Mouse (Mus musculus) CD4-positive helper T cell, adult 2 months (primary cell): Measurements from ENCODE around the gene Exosc1.

Experiments used
- DNase-seq: peaks from one replicate; pipeline ENCODE4 v3.0.0-alpha.2; 2012; ENCODE audit warnings: low read depth, missing footprints, low spot score

Gene Exosc1

GRCm38 (mm10) chr19:41913774-41914591 lies 19.2 kb downstream of the Exosc1 start:
- no peak for DNase-seq

- DNase-seq = peak; percentile 55
Measured at GRCm38 (mm10) chr19:41912121-41913080, 20.8 kb downstream of the Exosc1 start.

- DNase-seq = peak; percentile 99
Measured at GRCm38 (mm10) chr19:41911178-41912073, 21.8 kb downstream of the Exosc1 start, which contains the start of gene Pgam1. TSS of gene Pgam1 (plus strand) at chr19:41911923.

GRCm38 (mm10) chr19:41910396-41910795 lies 22.8 kb downstream of the Exosc1 start:
- no peak for DNase-seq

GRCm38 (mm10) chr19:41908736-41909135 lies 24.5 kb downstream of the Exosc1 start:
- no peak for DNase-seq

GRCm38 (mm10) chr19:41907079-41907760 lies 26.0 kb downstream of the Exosc1 start:
- DNase-seq = no peak

- no peak for DNase-seq
Measured at GRCm38 (mm10) chr19:41906311-41907078, 26.7 kb downstream of the Exosc1 start.

GRCm38 (mm10) chr19:41905246-41905645 lies 28.0 kb downstream of the Exosc1 start:
- no peak for DNase-seq

- no peak for DNase-seq
Measured at GRCm38 (mm10) chr19:41902848-41903593, 30.2 kb downstream of the Exosc1 start.

- DNase-seq = peak; percentile 37
Measured at GRCm38 (mm10) chr19:41901696-41902095, 31.5 kb downstream of the Exosc1 start.

- DNase-seq = peak; percentile 54
Measured at GRCm38 (mm10) chr19:41900495-41901090, 32.6 kb downstream of the Exosc1 start.

- DNase-seq = peak; percentile 63
Measured at GRCm38 (mm10) chr19:41898860-41899259, 34.4 kb downstream of the Exosc1 start.

- no peak for DNase-seq
Measured at GRCm38 (mm10) chr19:41896319-41896711, 36.9 kb downstream of the Exosc1 start.

GRCm38 (mm10) chr19:41895460-41896318 lies 37.5 kb downstream of the Exosc1 start, which contains the start of gene Rrp12:
TSS of gene Rrp12 (minus strand) at chr19:41896173.
- DNase-seq = peak; percentile 94

- DNase-seq = peak; percentile 21
Measured at GRCm38 (mm10) chr19:41894959-41895358, 38.3 kb downstream of the Exosc1 start.

GRCm38 (mm10) chr19:41888191-41888590 lies 45.0 kb downstream of the Exosc1 start:
- no peak for DNase-seq

GRCm38 (mm10) chr19:41883882-41884281 lies 49.3 kb downstream of the Exosc1 start:
- DNase-seq = no peak

GRCm38 (mm10) chr19:41881842-41882241 lies 51.4 kb downstream of the Exosc1 start:
- no peak for DNase-seq
